Mouse (Mus musculus) erythroblast, embryonic 14.5 days (primary cell): ENCODE data around the gene Trim2.

Source experiments
- GATA1 ChIP-seq: IDR thresholded peaks from 2 replicates; pipeline ENCODE4 v1.6.1; 2012; ENCODE audit warnings: low read length, inconsistent platforms, mixed read lengths
- TAL1 ChIP-seq: IDR thresholded peaks from 3 replicates; pipeline ENCODE4 v1.6.1; 2012; ENCODE audit warnings: low read length, inconsistent platforms, mixed read lengths

- no peak for TF ChIP-seq GATA1
- no peak for TF ChIP-seq TAL1
Measured at GRCm38 (mm10) chr3:84155558-84156006, 151.1 kb downstream of the Trim2 start, which contains the start of gene Mnd1.
